Mouse (Mus musculus) urinary bladder, postnatal 36 days (tissue): ENCODE results near the gene Draxin.
"Not testable (repeated sequence)": the region's sequence is repeated elsewhere in the genome, so short reads cannot be mapped to it uniquely, and the experiment has no call there.

Experiments used
- DNase-seq, 2 experiments: peaks; one replicate each; pipeline ENCODE4 v3.0.0; 2022; ENCODE audit warnings: low spot score in 2 of 2, mixed read lengths in 1 of 2

Gene Draxin

DNA sequence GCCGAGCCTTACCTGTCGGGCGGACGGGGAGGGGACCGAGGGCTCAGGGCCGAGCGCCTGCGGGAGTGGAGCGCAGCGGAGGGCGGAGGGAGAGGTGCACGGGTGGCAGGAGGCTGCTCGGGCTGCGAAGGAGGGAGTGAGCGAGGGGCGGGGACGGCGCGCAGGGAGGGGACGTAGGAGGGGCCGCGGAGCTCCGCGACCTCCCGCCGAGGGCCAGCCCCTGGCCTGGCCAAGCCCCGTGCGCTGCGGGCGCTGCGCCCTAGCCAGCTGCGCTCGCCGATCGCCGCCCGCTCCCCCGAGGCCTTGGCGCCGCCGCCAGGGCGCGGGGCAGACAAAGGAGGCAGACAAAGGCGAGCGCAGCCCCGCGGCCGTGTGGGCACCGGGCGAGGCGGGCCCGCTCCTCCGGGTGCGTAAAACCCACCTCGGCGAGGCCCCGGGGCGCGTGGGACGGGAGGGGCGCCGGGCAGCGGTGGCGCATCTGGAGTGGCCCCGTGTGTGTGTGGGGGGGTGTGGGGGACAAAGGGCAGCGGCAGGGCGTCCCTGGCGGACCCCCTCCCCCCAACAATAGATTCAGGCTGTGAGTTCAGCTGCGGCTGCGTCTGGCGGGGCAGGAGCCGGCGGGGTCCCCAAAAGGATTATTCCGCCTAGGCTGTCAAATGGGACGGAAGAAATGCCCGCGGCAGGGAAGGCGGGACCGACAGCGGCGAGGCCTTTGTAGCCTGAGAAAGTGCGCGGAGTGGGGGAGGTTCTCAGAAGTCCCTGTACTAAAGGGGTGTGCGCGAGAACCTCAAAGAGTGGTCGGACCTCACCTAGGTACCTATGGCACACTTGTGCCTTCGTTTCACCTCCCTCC lies at the start of gene Draxin:
Gene Draxin, minus strand, starts transcription at position 138 of the 853 bp plus-strand sequence.
- no peak for DNase-seq

- DNase-seq, result no peak
Measured at GRCm38 (mm10) chr4:148177716-148178115, 47.2 kb upstream of the Draxin start.

DNA sequence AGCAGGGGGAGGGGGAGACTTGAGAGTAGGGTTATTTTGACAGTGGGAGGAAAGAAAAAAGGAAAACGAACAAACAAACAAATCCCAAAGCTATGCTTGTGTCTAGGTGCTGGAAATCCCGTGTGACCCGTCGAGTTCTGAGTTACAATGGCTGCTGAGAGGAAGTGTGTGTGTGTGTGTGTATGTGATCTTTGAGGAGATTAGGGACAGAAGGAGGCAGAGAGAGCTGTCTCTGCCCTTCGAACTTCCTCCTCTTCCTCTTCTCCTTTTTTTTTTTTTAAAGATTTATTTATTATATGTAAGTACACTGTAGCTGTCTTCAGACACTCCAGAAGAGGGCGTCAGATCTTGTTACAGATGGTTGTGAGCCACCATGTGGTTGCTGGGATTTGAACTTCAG lies 46.1 kb upstream of the Draxin start:
- not testable (repeated sequence) for DNase-seq

- DNase-seq, result no peak
Measured at GRCm38 (mm10) chr4:148174495-148174862, 44.0 kb upstream of the Draxin start.

GRCm38 (mm10) chr4:148173811-148174494 lies 43.5 kb upstream of the Draxin start:
- DNase-seq, result no peak

DNA sequence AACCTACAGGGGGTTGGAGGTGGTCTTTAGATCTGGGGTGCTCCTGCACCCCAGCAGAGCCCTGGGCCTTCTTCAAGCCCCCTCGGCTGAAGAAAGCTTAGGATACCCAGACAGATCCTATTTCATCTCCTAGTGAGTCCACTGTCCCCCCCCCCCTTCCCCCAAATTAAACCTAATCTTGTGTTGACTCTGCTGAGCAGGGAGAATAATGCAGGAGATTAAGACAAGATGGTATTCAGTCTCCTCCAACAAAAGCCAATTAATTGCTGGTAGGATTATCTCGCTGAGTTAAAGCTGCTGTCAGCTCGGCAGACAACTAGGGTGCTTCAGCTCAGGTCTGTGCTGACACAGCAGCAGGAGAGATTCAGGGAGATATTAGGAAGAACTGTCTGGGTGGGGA lies 40.8 kb upstream of the Draxin start:
- DNase-seq, result no peak

- DNase-seq, result peak in 1 of 2 experiments; percentile 27
Measured at GRCm38 (mm10) chr4:148170842-148171241, 40.3 kb upstream of the Draxin start.

GRCm38 (mm10) chr4:148169586-148169985 lies 39.1 kb upstream of the Draxin start:
- DNase-seq, result no peak

DNA sequence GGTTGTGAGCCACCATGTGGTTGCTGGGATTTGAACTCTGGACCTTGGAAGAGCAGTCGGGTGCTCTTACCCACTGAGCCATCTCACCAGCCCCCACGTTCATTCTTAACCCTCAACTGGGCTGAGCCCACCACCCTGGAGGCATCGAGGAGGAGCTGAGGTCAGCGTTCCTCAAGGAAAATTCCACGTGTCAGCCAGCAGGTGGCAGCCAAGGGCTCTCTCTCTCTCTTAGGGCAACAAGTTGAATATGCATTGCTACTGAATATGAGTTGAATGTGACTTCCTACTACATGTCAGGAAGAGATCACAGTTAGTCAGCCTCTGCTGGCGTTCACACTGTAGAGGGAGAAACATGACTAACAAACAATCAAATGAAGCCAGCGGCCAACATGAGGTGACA lies 37.8 kb upstream of the Draxin start:
- DNase-seq, result peak in 1 of 2 experiments; percentile 28

- DNase-seq, result peak in 1 of 2 experiments; percentile 55
Measured at GRCm38 (mm10) chr4:148166986-148167385, 36.5 kb upstream of the Draxin start.

DNA sequence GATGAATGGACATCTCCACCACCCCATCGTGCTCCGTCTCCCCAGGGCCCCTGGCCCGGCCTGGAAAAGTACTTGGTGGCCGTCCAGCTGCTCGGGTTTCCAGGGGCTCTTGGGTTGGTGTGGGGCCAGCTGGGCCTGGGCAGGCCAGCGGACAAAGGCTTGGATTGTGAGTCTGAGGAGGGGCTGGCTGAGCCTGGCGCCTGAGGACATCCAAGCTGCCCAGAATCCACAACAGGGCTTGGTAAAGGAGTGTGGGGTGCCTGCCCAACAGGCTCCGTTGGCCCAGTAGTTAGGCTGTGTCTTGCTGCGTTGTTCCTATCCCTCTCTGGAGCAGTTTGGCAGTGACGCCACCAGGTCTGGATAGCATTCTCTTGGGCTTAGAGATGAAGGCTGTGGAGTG lies 35.9 kb upstream of the Draxin start:
- no peak for DNase-seq

DNA sequence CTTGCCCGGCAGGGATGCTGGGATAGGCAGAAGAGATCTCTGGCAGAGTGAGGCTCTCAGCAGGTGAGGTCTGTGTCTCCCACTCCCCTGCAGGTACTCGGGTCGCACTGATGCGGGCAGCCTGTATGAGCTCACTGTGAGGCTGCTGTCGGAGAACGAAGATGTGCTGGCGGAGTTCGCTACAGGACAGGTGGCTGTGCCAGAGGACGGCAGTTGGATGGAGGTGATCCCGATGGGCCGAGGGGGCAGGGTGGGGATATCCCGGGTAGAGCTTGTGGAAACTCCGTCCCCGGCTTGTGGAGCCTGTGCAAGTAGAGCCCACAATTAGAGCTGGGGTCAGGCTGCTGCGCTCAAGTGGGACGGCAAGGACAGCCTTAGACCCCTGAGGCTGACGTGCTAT lies 35.1 kb upstream of the Draxin start:
- DNase-seq, result no peak

DNA sequence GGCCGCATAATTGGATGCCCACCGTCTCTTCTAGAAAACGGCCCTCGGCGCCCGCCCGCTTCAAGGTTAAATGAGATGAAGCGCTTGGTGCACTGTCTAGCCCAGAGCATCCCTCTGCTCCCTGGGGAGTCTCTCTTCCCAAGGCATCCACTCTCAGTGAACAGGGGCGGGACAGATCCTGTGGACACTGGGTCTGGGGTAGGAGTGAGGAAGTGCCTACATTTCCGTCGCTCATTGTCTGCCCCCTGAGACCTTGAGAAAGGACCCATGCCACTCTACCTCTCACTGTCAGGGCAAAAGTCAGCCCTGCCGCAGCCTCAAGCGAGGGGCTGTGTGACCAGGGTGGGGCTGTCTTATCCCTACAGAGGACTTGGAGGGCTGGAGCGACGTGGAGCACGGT lies 34.0 kb upstream of the Draxin start:
- DNase-seq, result no peak

GRCm38 (mm10) chr4:148164002-148164439 lies 33.5 kb upstream of the Draxin start:
- DNase-seq, result peak; percentile 60 to 83

- no peak for DNase-seq
Measured at GRCm38 (mm10) chr4:148160436-148161390, 30.2 kb upstream of the Draxin start, which contains the start of the genes Fbxo44 and Fbxo2. TSS of gene Fbxo44 (minus strand) at chr4:148160482. TSS of gene Fbxo2 (plus strand) at chr4:148160621.

DNA sequence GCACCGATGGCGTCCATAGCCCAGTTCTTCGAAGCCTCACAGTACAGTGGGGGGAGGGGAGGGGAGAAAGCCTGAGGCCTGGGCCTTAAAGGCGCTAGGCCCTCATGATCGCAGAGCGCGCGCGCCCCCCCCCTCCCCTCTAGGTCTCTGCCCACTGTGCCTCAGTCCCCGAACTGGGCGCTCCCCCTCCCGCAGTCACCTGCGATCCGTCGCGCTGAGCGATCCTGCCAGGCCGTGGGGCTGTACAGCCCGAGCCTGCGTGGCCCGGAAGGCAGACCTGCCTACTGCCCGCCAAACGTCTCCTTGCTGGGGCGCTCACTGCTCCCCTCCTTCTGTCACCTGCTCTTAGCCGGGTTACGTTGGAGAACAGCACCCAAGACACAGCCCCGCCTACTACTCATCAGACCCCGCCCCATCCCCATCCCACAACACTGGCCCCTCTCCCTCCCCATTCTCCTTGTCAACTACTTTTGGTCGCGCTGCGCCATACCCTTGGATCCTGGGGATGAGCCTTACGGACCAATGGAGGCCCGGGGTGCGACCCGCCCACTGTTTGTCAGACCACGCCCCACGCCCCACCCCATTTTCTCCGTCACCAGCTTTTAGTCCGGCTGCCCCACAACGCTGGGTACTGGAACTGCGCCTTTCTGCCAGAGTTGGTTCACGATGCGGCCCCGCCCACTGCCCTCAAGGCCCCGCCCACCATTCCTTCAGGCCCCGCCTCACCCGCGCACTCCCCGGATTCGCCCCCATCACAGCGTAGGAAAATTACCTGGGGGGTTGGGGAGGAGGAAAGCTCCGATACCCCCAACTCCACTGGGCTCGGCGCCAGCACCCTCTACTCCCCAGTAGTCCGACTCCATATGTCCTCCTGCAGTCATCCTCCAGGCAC lies 29.3 kb upstream of the Draxin start:
- peak; percentile 90 to 92 for DNase-seq

GRCm38 (mm10) chr4:148158436-148159348 lies 28.2 kb upstream of the Draxin start:
- DNase-seq, result no peak

DNA sequence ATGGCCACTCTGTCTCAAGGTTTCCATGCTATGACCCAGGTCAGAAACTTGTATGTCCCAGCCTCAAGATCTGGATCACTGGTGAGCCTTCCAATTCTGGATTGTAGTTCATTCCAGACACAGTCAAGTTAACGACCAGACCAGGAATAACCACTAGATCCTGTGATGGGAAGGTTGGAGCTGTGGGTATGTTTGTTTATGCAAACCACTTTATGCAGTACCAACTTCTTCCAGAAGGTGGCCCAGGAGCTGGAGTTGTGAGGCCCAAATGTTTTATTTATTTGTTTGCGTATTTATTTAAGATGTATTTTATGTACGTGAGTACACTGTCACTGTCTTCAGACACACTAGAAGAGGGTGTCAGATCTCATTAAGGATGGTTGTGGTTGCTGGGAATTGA lies 24.5 kb upstream of the Draxin start:
- no peak for DNase-seq

DNA sequence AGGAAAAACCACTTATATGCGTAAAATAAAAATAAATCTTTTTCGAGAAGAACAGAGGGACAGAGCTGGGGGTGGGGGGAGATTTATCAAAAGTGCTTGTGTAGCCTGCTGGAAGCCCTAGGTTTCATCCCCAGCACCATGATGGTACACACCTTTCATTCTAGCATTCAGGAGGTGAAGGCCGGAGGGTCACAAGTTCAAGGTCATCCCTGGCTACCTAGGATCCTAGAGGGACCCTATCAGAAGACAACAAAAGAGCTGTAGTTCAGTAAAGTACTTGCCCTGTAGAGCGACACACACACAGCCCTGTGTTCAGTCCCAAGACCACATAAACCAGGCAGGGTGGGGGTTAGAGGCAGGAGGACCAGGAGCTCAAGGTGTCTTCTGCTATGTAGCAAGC lies 23.5 kb upstream of the Draxin start:
- no peak for DNase-seq

- no peak for DNase-seq
Measured at GRCm38 (mm10) chr4:148152547-148152946, 22.0 kb upstream of the Draxin start.
